Mouse (Mus musculus) urinary bladder, postnatal 36 days (tissue): Measurements from ENCODE around the gene Rap1a.

Experiments
- DNase-seq, 2 experiments: peaks; one replicate each; pipeline ENCODE4 v3.0.0; 2022; ENCODE audit warnings: low spot score in 2 of 2, mixed read lengths in 1 of 2

Rap1a gene

DNA sequence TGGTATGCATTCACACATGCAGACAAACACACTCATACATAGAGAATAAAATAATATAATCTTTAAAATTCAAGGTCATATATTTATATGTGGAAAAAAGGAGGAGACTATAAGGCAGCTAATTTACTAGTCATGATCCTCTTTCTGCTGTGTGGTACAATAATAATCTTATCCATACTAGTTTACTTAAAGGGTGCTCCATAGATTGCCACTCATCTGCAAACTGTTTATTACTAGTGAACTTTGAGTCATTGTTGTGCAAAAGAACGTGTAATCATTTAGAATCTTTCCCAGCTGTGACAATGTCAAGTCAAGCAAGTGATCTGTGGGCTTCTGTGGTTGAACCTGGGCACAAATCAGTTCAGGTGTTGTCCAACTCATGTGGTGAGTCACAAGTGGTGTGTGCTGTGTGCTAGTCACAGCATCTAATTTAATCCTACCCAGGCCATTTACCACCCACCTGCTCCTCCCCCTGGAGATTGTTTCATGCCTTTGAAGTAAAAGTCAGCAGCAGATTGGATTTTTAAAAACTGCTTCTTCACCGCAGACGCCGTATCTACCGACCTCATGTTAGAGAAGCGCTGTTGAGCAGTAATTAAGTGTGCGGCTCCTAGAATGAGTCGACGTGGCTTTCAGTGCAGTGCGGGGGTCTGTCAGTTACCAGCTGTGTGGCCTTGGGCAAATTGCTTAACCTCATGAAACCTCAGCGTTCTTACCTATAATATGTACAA lies 5.5 kb upstream of the Rap1a start:
- DNase-seq = no peak

DNA sequence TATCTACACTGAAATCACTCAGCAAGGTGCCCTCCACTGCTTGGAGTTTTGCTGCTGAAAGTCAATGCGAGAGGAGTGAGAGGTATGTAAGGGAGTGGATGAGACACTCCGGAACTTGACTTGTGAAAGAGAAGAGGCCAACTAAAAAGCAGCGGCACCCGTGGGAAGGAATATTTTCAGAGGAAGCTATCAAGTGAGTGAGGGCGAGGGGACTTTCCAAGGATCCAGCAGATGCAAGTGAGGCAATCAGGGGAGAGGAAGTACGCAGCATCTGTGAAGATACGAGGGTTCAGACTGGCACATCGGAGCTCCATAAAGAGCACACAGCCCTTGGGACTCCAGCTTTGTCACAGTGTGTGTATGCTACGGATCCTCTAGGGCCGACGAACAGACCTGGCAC lies 2.5 kb upstream of the Rap1a start:
- no peak for DNase-seq

DNA sequence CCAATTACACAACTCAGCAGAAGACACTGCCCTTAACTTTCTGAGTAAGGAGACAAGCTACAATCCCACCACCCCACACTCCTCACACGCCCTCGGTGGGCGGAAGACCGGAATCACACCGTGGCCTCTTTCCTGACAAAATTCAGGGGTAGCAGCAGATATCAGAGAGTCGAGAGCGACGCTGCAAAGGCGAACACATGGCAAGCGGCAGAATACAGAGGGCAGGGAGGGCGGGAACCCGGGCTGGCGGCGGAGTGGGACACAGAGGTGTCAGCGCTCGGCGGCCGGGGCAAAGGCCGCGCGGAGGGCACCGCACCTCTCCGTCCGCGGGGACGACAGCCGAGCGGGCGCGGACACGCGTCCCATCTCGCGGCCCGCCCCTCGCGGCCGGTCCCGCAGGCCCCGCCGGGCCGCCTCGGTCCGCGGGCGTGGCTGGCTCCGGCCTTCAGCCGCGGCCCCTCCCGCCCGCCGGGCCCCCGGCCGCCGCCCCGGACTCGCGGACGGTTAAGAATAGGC lies 403 bp downstream of the Rap1a start:
- no peak for DNase-seq

DNA sequence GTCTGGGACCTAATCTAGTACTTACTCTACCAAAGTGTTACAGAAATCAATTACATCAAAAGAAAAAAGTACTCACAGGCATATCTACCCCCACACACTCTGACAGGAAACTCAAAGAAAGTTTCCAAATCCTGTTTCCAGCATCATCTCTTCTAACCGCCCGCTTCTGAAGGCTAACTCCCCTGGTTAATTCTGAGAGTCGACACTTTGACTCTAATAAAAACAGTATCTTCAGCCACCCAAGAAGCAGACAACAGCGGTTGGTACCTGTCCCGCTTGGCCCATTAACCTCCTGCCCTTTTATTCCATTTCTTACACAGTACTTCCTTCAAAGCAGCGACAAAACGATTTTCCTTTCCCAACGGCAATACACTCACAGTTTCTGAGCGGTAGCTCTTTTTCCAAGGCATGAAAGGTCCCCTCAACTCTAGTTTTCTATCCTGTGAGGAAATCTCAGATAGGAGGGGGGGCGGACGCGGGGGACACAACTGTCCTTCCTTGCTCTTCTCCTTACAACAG lies 921 bp downstream of the Rap1a start:
- DNase-seq = no peak

DNA sequence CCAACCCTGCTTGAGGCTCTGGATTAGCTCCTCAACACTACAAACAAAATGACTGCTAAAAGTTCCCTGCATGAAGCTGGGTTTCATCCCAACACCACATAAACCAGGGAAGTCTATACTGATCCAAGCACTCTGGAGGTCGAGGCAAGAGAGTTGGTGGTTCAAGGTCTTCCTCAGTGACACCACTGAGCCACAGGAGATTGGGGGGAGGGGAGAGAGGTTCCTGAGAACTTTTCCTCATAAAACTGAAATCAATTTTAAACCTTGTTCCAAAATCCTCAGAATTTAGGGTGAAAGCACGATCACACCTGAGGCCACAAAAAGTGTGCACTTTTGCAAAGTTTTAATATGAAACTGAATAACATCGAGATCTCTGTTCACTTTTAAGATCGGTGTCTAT lies 1.8 kb downstream of the Rap1a start:
- DNase-seq = no peak

DNA sequence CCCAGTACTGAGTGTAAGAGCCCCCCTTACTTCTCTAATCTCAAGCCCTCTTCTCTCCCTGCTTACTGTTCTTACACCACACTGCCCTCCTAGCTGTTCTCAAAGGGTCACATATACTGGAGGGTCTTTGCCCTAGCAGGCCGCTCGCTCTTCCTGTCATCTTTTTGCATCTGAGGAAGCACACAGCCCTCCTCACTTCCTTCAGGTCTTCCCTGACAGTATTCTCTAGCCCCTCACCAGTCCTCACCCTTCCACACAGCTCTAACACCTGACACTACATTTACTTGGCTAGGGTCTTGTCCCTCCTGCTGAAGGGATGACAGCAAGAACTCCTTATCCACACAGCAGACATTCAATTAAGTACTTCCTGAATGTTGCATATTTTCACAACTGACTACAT lies 2.4 kb downstream of the Rap1a start:
- DNase-seq = no peak

DNA sequence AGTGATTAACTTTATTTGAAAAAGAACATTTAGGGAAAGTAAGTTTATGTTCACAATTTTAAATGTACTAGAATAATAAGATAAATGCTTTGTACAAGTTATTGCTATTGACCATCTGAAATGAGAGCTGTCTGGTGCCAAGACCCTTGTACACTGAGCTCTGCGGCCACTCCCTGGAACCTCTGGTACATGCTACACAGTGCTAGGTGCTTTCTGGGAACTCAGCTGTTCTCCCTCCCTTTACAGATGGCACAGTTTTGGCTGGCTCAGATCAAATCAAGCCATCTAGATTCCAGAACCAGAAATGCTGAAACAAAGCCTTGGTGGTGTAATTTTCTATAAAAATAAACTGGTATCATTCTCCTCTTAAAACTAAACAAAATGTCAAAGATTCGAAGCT lies 3.7 kb downstream of the Rap1a start:
- no peak for DNase-seq

DNA sequence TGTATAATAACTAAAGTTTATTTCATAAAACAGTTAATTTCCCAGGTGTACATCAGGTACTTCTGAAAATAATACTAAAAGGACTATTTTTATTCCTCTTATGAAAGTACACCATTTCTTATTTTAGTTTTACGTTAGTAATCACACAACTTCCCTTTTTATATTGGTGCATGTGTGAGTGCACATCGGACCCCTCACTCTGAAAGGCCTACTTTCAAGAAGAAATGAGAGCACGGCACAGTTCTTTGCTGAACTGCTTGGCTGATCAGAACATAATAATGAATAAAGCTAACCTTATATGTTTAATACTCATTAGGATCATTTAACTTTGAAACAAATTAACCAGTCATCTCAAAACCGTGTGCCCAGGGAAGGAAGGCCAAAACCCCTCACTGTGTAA lies 4.4 kb downstream of the Rap1a start:
- DNase-seq = no peak

DNA sequence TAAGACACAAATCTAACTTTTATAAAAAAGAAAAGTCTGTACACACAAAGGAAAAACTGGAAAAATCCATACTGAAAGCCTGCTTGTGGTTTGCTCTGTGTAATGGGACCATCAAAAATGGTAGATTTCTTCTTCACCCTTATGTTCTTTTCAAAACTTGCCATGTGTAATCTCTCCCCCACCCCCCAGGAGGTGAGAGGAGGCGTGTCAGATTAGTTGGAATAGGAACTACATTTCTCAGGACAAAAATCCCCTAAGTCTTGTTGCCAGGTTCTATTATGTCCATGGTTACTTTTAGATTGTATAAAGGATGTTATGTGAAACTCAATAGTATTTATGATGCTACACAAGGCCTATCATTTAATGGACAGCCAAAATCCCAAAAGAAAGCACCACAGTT lies 6.8 kb downstream of the Rap1a start:
- DNase-seq = no peak

DNA sequence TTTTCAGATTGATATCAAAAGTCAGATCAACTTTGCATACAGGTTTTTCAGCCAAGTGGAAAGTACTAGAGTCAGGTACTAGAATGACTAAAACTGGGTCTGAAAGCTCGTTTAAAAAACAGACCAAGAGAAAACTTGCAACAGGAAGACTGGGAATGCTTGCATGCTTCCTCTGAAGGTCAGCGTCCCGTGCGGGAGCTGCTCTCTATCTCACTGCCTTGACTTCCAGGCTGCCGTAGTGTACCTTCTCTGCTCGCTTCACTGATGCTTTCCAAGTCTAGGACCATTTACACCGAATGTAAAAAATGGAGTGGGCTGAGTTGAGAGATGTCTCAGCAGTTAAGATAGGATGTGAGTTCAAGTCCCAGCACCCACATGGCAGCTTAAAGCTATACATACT lies 8.8 kb downstream of the Rap1a start:
- no peak for DNase-seq

DNA sequence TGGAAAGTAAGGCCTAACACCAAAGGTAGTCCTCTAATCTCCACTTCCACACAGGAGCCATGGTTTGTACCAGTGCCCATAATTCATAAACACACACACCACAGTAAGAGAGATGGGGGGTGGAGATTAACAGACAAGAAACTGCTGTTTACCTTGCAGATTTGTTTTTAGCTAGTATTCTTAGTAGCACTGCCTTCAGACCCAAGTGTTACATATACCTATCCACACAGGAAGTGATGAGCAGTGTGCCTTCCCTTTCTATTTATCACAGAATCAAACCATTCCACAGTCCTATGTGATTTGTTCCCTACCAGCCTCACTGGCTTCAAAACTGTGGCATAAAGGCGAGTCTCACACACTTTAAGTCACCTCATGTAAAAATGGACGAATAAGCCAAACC lies 10.0 kb downstream of the Rap1a start:
- DNase-seq = no peak

DNA sequence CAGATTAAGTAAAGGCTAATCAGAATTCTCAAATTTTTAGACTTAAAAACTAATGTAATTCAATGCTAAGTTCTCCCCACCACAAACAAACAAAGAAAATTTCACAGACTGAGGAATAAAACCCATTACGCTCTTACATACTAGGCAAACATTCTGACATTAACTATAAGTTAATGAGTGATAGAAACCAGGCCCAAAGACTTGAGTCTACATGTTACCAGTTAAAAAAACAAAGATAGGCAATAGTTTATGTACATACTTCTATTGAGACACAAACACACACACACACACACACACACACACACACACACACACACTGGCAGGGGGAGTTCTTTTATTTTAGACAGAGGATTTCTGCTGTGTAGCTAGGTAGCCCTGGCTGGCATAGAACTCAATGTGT lies 10.8 kb downstream of the Rap1a start:
- no peak for DNase-seq

DNA sequence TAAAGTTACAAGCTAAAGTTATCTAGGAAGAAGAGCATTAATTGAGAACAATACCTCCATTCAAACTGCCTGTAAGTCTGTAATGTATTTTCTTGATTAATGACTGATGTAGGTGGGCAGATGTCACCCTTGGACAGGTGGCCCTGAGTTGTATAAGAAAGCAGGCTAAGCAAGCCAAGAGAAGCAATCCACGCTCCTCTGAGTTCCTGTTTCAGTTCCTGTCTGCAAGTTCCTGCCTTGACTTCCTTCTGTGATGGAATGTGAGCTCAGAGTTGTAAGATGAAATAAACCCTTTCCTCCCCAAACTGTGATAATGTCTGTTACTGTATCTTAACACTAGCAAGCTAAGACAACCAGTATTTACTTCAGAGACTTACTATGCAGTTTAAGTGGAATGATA lies 11.4 kb downstream of the Rap1a start:
- DNase-seq = no peak

DNA sequence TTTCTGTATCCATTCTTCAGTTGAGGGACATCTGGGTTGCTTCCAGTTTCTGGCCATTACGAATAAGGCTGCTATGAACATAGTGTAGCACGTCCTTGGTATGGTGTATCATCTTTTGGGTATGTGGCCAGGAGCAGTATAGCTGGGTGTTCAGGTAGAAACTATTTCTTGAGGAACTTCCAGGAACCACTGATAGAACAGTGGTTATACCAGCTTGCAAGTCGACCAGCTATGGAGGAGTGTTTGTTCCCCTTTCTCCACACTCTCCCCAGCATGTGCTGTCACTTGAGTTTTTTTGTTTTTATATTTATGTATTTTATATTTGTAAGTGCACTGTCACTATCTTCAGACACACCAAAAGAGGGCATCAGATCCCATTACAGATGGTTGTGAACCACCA lies 13.8 kb downstream of the Rap1a start:
- DNase-seq = no peak

DNA sequence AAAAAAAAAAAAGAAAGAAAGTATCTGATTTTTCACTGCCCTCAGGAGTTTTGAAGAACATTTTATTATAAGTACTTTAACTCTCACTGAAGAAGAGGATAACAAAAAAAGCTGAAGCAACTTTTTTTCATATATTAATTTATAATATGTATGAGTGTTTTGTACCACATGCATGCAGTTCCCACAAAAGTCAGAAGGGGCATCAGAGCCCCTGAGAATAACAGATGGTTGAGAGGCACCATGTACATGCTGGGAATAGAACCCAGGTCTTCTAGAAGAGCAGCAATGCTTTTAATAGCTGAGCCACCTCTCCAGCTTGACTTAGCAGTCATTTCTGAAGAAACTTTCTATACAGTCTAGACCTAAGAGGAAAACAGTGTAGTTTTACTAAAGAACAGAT lies 15.3 kb downstream of the Rap1a start:
- DNase-seq = no peak

DNA sequence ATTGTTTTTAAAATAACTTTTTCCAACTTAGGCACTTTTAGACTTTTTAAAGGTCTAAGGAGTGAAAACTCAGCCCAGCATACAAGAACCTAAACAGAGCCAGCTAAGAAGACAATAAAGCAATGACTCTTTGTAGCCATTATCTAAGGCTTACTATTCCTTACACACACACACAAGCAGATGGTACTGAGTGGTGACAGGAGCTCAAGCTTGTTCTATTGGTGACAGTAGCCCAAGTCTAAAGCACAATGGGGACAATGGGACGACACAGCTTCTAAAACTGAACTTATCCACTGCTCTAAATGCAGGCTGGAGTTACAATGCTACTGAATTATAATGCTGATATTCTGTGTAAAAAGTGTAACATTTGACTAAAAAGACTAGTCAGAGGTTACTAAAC lies 17.3 kb downstream of the Rap1a start:
- DNase-seq = no peak

DNA sequence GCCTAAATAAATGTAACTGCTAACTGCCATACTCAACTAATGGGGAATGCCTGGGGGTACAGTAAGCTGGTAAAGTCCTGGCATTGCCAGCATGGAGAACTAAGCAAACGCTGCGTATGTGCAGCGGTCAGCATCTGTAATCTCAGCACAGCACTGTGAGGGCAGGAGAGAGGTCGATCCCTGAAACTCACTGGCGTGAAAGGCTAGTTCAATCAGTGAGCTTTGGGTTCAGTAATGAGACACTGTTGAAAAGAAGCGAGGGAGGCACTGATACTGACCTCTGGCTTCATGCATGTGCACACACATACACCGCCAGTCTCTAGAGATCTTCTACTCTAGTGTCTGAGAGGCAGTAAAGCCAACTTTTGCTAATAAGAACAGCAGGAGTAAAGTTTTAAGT lies 18.7 kb downstream of the Rap1a start:
- DNase-seq = no peak

DNA sequence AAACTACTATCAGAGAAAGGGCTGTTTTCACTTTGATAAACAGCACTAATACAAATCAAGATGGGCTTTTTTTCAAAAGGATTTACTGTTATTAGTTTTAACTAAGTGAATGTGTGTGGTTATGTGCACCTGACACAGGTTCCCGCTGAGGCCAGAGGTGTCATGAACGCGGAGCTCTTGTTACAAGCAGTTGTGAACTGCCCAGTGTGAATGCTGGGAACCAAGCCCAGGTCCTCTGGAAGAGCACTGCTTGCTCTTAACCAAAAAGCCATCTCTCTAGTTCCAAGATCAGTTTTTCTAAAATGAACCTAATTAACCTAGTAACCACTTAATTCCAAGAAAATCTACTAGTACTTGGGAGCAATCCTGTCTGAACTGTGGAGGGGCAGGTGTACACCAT lies 23.1 kb downstream of the Rap1a start:
- no peak for DNase-seq

DNA sequence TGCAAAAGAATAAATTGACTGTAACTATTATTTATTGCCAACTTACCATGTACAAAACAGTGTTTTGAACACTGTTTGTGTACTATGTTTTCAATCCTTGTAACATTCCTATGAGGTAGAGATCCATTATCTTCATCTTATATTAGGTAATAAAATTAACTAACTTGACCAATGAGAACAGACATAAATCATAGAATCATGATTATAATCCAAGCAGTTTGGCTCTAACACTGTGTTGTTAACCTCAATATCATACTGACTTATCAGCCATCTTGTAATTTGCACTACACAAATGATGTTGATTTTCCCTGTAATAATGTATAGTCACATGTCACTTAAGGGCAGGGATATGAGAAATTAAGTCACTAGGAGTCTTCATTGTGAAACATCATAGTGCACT lies 26.6 kb downstream of the Rap1a start:
- DNase-seq = no peak

DNA sequence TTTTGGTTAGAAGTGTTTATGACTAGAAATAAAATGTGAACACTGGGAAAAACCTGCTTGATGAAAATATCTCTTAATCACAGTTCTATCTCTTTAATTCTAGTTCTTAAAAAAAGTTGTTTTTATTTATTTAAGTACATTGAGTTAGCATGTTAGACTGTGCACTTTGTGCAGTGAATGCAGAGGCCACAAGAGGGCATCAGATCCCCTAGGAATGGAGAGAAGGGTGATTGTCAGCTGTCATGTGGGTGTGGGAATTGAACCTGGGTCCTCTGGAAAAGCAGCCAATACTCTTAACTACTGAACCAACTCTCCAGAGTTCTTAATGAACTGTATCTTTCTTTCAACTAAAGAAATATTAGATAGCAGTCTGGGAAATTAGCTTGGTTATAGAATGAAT lies 29.6 kb downstream of the Rap1a start:
- DNase-seq = no peak

DNA sequence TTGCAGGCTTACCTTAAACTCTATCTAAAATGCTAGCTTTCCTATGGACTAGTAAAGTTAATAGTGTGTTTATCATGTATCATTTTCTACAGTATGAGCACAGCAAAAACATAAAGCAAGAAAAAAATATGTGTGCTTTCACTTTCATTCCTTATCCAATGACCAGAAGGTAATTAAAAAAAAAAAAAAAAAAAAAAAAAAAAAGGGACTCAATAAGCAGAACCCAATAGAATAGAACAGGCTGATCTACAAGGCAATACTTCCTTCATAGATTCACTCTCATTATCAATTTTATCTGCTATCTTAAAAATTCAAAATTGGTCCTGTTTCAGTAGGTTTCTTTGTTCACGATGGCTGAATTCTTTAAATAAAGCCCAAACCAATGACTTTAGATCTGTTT lies 30.3 kb downstream of the Rap1a start:
- no peak for DNase-seq

DNA sequence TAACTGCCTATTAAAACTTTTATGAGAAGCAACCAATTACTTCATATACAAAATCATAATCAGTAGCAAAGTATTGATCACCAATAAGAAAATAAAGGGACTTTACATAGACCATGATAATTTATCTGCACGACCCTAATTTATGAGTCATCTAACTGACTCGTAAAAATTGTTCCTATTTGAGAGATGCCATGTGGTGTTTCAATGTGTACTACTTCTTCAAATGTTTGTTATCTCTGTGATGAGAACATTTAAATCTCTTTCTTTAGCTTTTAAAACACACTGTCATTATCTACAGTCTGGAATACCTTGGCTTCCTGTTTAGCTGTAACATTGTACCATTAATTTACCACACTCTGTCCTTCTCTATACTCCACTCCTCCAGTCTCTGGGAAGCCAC lies 31.8 kb downstream of the Rap1a start:
- DNase-seq = no peak

DNA sequence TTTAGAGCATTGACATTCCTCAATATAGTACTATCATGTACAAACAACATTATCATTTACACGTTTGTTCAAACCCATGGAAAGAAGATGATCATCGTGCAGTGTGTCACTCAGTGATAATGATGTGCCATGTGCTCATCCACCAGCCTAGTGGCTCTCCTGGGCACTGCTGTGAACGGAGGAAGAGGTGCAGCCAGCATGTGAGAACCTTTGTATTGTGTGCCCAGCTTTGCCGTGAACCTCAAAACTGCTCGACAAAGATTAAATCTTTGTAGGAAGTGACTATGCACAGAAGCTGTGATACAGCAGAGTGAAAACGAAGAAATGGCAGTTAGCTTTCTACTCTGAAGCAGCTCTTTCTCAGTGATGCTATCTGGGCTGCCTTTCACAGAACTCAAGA lies 32.6 kb downstream of the Rap1a start:
- DNase-seq = no peak
